Mouse (Mus musculus) CD4-positive, CD25-positive, alpha-beta regulatory T cell, adult 4 months (primary cell): Measurements from ENCODE around the gene Insyn1. TPM values are rescaled to one million over a fixed set of nuclear protein-coding genes. Genes with fewer than 3 reads are reported as not detected.

Experiments used
- ATAC-seq: one replicate; pipeline ENCODE4 v1.8.0; 2017
- polyA plus RNA-seq, 2 experiments: library from polyadenylated mRNA; unstranded; fragments of 100-300 nt; shearing (Covaris generic); gene quantifications; one replicate each; pipeline ENCODE4 v1.2.1; 2017

The Insyn1 gene
- not detected for polyA plus RNA-seq

GRCm38 (mm10) chr9:58487851-58488801 is at the start of gene Insyn1:
TSS of gene Insyn1 (plus strand) at chr9:58488603.
- ATAC-seq: no peak

- ATAC-seq: no peak
Measured at GRCm38 (mm10) chr9:58438921-58439396, 49.4 kb upstream of the Insyn1 start.

GRCm38 (mm10) chr9:58440100-58440499 is 48.3 kb upstream of the Insyn1 start:
- no peak for ATAC-seq

GRCm38 (mm10) chr9:58440614-58441013 is 47.8 kb upstream of the Insyn1 start:
- ATAC-seq: no peak

GRCm38 (mm10) chr9:58441351-58442104 is 46.9 kb upstream of the Insyn1 start:
- ATAC-seq: no peak

- no peak for ATAC-seq
Measured at GRCm38 (mm10) chr9:58442105-58443010, 46.0 kb upstream of the Insyn1 start.

GRCm38 (mm10) chr9:58443061-58443460 is 45.3 kb upstream of the Insyn1 start:
- ATAC-seq: no peak

GRCm38 (mm10) chr9:58446829-58447228 is 41.6 kb upstream of the Insyn1 start:
- no peak for ATAC-seq

GRCm38 (mm10) chr9:58447997-58448595 is 40.3 kb upstream of the Insyn1 start:
- no peak for ATAC-seq

GRCm38 (mm10) chr9:58449526-58449925 is 38.9 kb upstream of the Insyn1 start:
- ATAC-seq: no peak

- no peak for ATAC-seq
Measured at GRCm38 (mm10) chr9:58453791-58454378, 34.5 kb upstream of the Insyn1 start.

- ATAC-seq: no peak
Measured at GRCm38 (mm10) chr9:58454886-58455285, 33.5 kb upstream of the Insyn1 start.

GRCm38 (mm10) chr9:58455798-58456197 is 32.6 kb upstream of the Insyn1 start:
- ATAC-seq: no peak

- no peak for ATAC-seq
Measured at GRCm38 (mm10) chr9:58457481-58457955, 30.9 kb upstream of the Insyn1 start.

GRCm38 (mm10) chr9:58458341-58458740 is 30.1 kb upstream of the Insyn1 start:
- ATAC-seq: no peak

GRCm38 (mm10) chr9:58458856-58459553 is 29.4 kb upstream of the Insyn1 start:
- no peak for ATAC-seq

GRCm38 (mm10) chr9:58467345-58468025 is 20.9 kb upstream of the Insyn1 start:
- ATAC-seq: no peak

- ATAC-seq: no peak
Measured at GRCm38 (mm10) chr9:58470466-58470865, 17.9 kb upstream of the Insyn1 start.

GRCm38 (mm10) chr9:58473211-58473815 is 15.1 kb upstream of the Insyn1 start:
- no peak for ATAC-seq

GRCm38 (mm10) chr9:58487076-58487475 is 1.3 kb upstream of the Insyn1 start:
- no peak for ATAC-seq
